Mouse (Mus musculus) central nervous system, embryonic 11.5 days (tissue): ENCODE results near the gene Hccs. TPM values are rescaled to one million over a fixed set of nuclear protein-coding genes. Genes with fewer than 3 reads are reported as not detected.

Experiments used
- polyA plus RNA-seq: library from polyadenylated mRNA; depleted of rRNA; stranded (reverse); fragments of >200 nt; gene quantifications from 2 replicates; pipeline ENCODE4 v1.2.3, GENCODE M21; 2012; rRNA removed

Hccs gene
- polyA plus RNA-seq, result 15.5 and 24.2 TPM in 2 replicates

DNA sequence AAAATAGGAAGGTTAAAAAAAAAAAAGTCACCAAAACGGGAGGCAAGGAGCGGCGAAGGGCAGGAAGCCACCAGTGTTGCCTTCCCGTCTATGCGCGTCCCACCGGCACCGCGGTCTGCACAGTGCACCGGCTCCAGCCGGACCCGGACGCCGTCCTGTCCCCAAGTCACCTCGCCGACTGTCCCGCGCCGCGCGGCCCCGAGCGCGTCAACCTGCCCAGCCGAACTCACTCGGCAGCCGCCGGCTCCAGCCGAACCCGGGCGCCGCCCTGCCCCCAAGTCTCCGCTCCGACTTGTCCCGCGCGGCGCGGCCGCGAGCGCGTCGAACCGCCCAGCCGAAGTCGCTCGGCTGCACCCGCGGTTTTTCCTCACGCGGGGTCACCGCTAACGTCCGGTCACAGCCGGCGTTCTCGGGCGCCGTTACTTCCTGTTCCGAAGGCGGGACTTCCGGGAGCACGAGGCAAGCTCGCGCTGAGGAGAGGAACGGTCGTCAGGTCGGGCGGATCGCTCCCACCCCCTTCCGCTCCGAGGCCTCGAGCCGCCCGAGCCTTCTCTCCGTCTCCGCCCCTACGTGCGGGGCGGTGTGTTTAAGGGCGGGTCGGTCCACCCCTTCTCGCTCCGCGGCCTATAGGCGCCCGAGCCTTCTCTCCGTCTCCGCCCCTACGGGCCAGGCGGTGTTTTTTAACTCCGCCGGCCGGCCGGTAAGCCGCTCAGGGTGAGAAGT lies at the start of gene Hccs:
Gene Hccs (minus strand): TSS at position 428 of the 723 bp plus-strand sequence.

Other genes with a start within 250 kb of the Hccs start
- not detected in 2 replicates for gene Amelx, start 133.2 kb downstream of the Hccs start, polyA plus RNA-seq